Mouse (Mus musculus) gastrocnemius, postnatal 4 days (tissue): ENCODE results near the gene Lama5. TPM values are rescaled to one million over a fixed set of nuclear protein-coding genes. Genes with fewer than 3 reads are reported as not detected.
"Not testable (repeated sequence)": the region's sequence is repeated elsewhere in the genome, so short reads cannot be mapped to it uniquely, and the experiment has no call there.

ENCODE experiments used
- DNase-seq, 2 experiments: peaks; one replicate each; pipeline ENCODE4 v3.0.0; 2021 to 2022; ENCODE audit warnings: low spot score in 2 of 2, mixed read lengths in 2 of 2
- total RNA-seq, 2 experiments: library from RNA; stranded (reverse); gene quantifications; 2 replicates each; pipeline ENCODE4 v1.2.3; 2021

The Lama5 gene
- total RNA-seq, 2 experiments from 2014 or later: 32.3 to 42.7 TPM

- no peak for DNase-seq
These were observed 24.4 kb downstream of the Lama5 start for GRCm38 (mm10) chr2:180201303-180201702.

GRCm38 (mm10) chr2:180200681-180201080, 25.0 kb downstream of the Lama5 start:
- DNase-seq: no peak

- DNase-seq: no peak
These were observed 26.9 kb downstream of the Lama5 start for GRCm38 (mm10) chr2:180198782-180199181.

GRCm38 (mm10) chr2:180197323-180198037, 28.2 kb downstream of the Lama5 start:
- DNase-seq: no peak

GRCm38 (mm10) chr2:180196610-180197322, 28.9 kb downstream of the Lama5 start:
- DNase-seq: no peak

GRCm38 (mm10) chr2:180187362-180187761, 38.3 kb downstream of the Lama5 start:
- DNase-seq: no peak

- no peak for DNase-seq
These were observed 40.0 kb downstream of the Lama5 start for GRCm38 (mm10) chr2:180185686-180186085.

GRCm38 (mm10) chr2:180184752-180185109, 40.9 kb downstream of the Lama5 start:
- DNase-seq: no peak

GRCm38 (mm10) chr2:180184011-180184751, 41.5 kb downstream of the Lama5 start:
- DNase-seq: peak in 1 of 2 experiments; percentile 63

GRCm38 (mm10) chr2:180181542-180181941, 44.1 kb downstream of the Lama5 start:
- DNase-seq: no peak

- DNase-seq: no peak
These were observed 49.9 kb downstream of the Lama5 start for GRCm38 (mm10) chr2:180175725-180176124.

- no peak for DNase-seq
These were observed 51.5 kb downstream of the Lama5 start for GRCm38 (mm10) chr2:180174121-180174520.

GRCm38 (mm10) chr2:180173711-180174110, 51.9 kb downstream of the Lama5 start:
- not testable (repeated sequence) for DNase-seq

GRCm38 (mm10) chr2:180173163-180173562, 52.5 kb downstream of the Lama5 start:
- DNase-seq: no peak

- no peak for DNase-seq
These were observed 53.5 kb downstream of the Lama5 start for GRCm38 (mm10) chr2:180172152-180172551.

- DNase-seq: no peak
These were observed 54.1 kb downstream of the Lama5 start for GRCm38 (mm10) chr2:180171522-180172070.

GRCm38 (mm10) chr2:180170806-180171521, 54.7 kb downstream of the Lama5 start, which contains the start of gene Adrm1:
Gene Adrm1 (plus strand): TSS chr2:180171485.
- peak; percentile 96 to 97 for DNase-seq

- no peak for DNase-seq
These were observed 55.4 kb downstream of the Lama5 start for GRCm38 (mm10) chr2:180170151-180170805.

GRCm38 (mm10) chr2:180166869-180167268, 58.8 kb downstream of the Lama5 start:
- DNase-seq: no peak

GRCm38 (mm10) chr2:180165855-180166254, 59.8 kb downstream of the Lama5 start:
- no peak for DNase-seq
